Mouse (Mus musculus) intestine, embryonic 15.5 days (tissue): ENCODE measurements around the gene Mtmr10. TPM values are rescaled to one million over a fixed set of nuclear protein-coding genes. Genes with fewer than 3 reads are reported as not detected.
A peak's percentile ranks its signal among the peaks of the same experiment; 100 is the strongest.

ENCODE experiments used
- ATAC-seq: fragments of 200-750 bp; cut with Nextera tagmentation; 2 replicates; pipeline ENCODE4 v1.8.0; 2017; ENCODE audit warnings: moderate TSS enrichment, moderate library complexity
- H3K27ac ChIP-seq: fragments of 300-500 bp; sonication (generic); 2 replicates; pipeline ENCODE4 v1.5.1; 2015; ENCODE audit warnings: mild to moderate bottlenecking, inconsistent platforms
- H3K27me3 ChIP-seq: fragments of 300-500 bp; sonication (generic); replicated peaks from 2 replicates; pipeline ENCODE4 v1.6.1; 2015; ENCODE audit warnings: inconsistent platforms
- H3K36me3 ChIP-seq: fragments of 300-500 bp; sonication (generic); 2 replicates; pipeline ENCODE4 v1.6.1; 2015; ENCODE audit warnings: inconsistent platforms
- H3K4me1 ChIP-seq: fragments of 300-500 bp; sonication (generic); replicated peaks from 2 replicates; pipeline ENCODE4 v1.6.1; 2015; ENCODE audit warnings: inconsistent platforms
- H3K4me2 ChIP-seq: fragments of 300-500 bp; sonication (generic); replicated peaks from 2 replicates; pipeline ENCODE4 v1.6.1; 2015; ENCODE audit warnings: mild to moderate bottlenecking, inconsistent platforms
- H3K4me3 ChIP-seq: fragments of 300-500 bp; sonication (generic); replicated peaks from 2 replicates; pipeline ENCODE4 v1.5.1; 2015; ENCODE audit warnings: inconsistent platforms
- H3K9ac ChIP-seq: fragments of 300-500 bp; sonication (generic); 2 replicates; pipeline ENCODE4 v1.6.1; 2015; ENCODE audit warnings: inconsistent platforms
- H3K9me3 ChIP-seq: fragments of 300-500 bp; sonication (generic); 2 replicates; pipeline ENCODE4 v1.6.1; 2016; ENCODE audit warnings: inconsistent platforms
- WGBS: fragments of 180-500 bp; shearing (Covaris S2); methylation state at CpG from one replicate; pipeline ENCODE4 v1.1.7; 2015; 5-methylcytosine and 5-hydroxymethylcytosine counted together
- polyA plus RNA-seq: library from polyadenylated mRNA; unstranded; fragments of >200 nt; fragmentation: Nextera tagmentation; extraction: Ambion mirVana; gene quantifications from 2 replicates; pipeline ENCODE4 v1.2.1, GENCODE M21; 2015

Gene Mtmr10
- polyA plus RNA-seq, 1 experiment from 2014 or later, result 6.6 TPM

DNA sequence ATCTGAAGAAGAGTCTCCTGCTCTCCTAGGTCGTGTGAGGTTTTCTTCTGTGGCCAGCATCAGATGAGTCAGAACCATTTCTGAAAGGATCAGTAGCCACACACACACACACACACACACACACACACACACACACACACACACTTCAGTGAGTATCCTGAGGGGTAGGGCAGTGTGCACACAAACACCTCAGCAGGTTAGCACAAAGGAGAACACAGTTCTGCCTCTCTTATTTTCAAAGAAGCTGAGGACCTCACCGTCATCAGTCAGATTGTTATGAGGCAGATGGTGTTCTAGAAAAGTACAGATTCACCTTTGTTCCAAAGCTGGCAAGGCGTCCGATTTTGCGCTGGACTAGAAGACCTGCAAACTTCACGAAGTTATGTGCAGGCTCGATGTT is 22.8 kb downstream of the Mtmr10 start:
- no peak for ATAC-seq
- Histone ChIP-seq H3K4me2 (no peak overlapping the region), H3K9me3 (no peaks in the 10 kb centered on the region), H3K27ac (no peak overlapping the region), H3K4me1 (no peaks in the 10 kb centered on the region), H3K9ac (no peak overlapping the region), H3K36me3 (no peaks in the 10 kb centered on the region), H3K4me3 (no peak overlapping the region), H3K27me3 (no peaks in the 10 kb centered on the region)
- WGBS, result 84% methylated on average over 7 of the region's 7 CpGs

GRCm38 (mm10) chr7:64310756-64311155 is 23.3 kb downstream of the Mtmr10 start:
- no peak overlapping the region for H3K9ac ChIP-seq
- no peaks in the 10 kb centered on the region for H3K9me3 ChIP-seq
- H3K4me3 ChIP-seq, result no peak overlapping the region
- H3K4me2 ChIP-seq, result no peak overlapping the region
- H3K27ac ChIP-seq, result no peak overlapping the region
- no peak for ATAC-seq
- H3K4me1 ChIP-seq, result no peaks in the 10 kb centered on the region
- 54% methylated on average over 2 of the region's 2 CpGs for WGBS
- H3K27me3 ChIP-seq, result no peaks in the 10 kb centered on the region
- H3K36me3 ChIP-seq, result no peaks in the 10 kb centered on the region

GRCm38 (mm10) chr7:64312811-64313210 is 25.4 kb downstream of the Mtmr10 start:
- ATAC-seq, result peak; percentile 92
- Histone ChIP-seq H3K4me2 (no peak overlapping the region), H3K27me3 (no peaks in the 10 kb centered on the region), H3K4me1 (no peaks in the 10 kb centered on the region), H3K9me3 (no peaks in the 10 kb centered on the region), H3K4me3 (no peak overlapping the region), H3K9ac (no peak overlapping the region), H3K36me3 (no peaks in the 10 kb centered on the region), H3K27ac (no peak overlapping the region)
- WGBS, result 65% methylated on average over 7 of the region's 7 CpGs

GRCm38 (mm10) chr7:64321125-64321524 is 33.7 kb downstream of the Mtmr10 start:
- Histone ChIP-seq H3K9ac (no peak overlapping the region), H3K27me3 (no peaks in the 10 kb centered on the region), H3K4me2 (no peak overlapping the region), H3K4me1 (no peaks in the 10 kb centered on the region), H3K27ac (no peak overlapping the region), H3K36me3 (0 out of 2 replicates have a peak, but pooled peaks cover 7% of the 10 kb centered on the region), H3K4me3 (no peak overlapping the region), H3K9me3 (no peaks in the 10 kb centered on the region)
- WGBS, result 87% methylated on average over 5 of the region's 5 CpGs
- ATAC-seq, result no peak

GRCm38 (mm10) chr7:64321658-64322057 is 34.2 kb downstream of the Mtmr10 start:
- H3K4me3 ChIP-seq, result no peak overlapping the region
- H3K27me3 ChIP-seq, result no peaks in the 10 kb centered on the region
- WGBS, result 83% methylated on average over 4 of the region's 4 CpGs
- no peaks in the 10 kb centered on the region for H3K9me3 ChIP-seq
- H3K4me2 ChIP-seq, result no peak overlapping the region
- ATAC-seq, result no peak
- no peak overlapping the region for H3K9ac ChIP-seq
- no peak overlapping the region for H3K27ac ChIP-seq
- H3K36me3 ChIP-seq, result 0 out of 2 replicates have a peak, but pooled peaks cover 7% of the 10 kb centered on the region
- H3K4me1 ChIP-seq, result no peaks in the 10 kb centered on the region

DNA sequence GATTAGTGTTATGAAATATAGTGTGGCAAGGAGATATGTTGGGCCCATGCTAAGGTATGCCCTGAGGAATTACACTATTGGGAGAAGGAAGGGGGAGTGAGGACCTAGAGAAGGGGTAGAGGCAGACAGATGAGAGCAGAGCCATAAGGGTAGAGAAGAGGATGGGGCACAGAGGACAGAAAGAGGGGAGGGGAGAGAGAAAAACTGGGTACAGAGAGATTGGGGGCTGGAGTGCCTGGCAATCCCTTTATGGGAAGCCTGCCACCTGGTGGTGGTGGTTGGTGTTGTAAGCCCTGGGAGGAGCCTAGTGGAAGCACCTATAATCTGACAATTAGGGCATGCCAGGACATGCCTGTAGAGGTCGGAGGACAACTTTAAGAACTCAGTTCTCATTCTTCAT is 39.4 kb downstream of the Mtmr10 start:
- Histone ChIP-seq H3K9ac (no peak overlapping the region), H3K9me3 (no peaks in the 10 kb centered on the region), H3K27me3 (no peaks in the 10 kb centered on the region), H3K4me2 (no peak overlapping the region), H3K4me1 (no peaks in the 10 kb centered on the region), H3K27ac (no peak overlapping the region), H3K4me3 (no peak overlapping the region), H3K36me3 (no peaks in the 10 kb centered on the region)
- WGBS, result 11% methylated on average over 1 of the region's 1 CpGs
- peak; percentile 58; the same call in 1 of the 2 replicates for ATAC-seq

- Histone ChIP-seq H3K4me2 (no peak overlapping the region), H3K4me1 (no peaks in the 10 kb centered on the region), H3K36me3 (no peaks in the 10 kb centered on the region), H3K27me3 (no peaks in the 10 kb centered on the region), H3K4me3 (no peak overlapping the region), H3K27ac (no peak overlapping the region), H3K9ac (no peak overlapping the region), H3K9me3 (no peaks in the 10 kb centered on the region)
- WGBS, result 89% methylated on average over 4 of the region's 4 CpGs
- ATAC-seq, result no peak
Observed at GRCm38 (mm10) chr7:64327486-64327885, 40.0 kb downstream of the Mtmr10 start.

GRCm38 (mm10) chr7:64331309-64331708 is 43.9 kb downstream of the Mtmr10 start:
- Histone ChIP-seq H3K27ac (no peak overlapping the region), H3K9me3 (no peaks in the 10 kb centered on the region), H3K36me3 (no peaks in the 10 kb centered on the region), H3K27me3 (no peaks in the 10 kb centered on the region), H3K4me3 (no peak overlapping the region), H3K4me1 (no peaks in the 10 kb centered on the region), H3K4me2 (no peak overlapping the region), H3K9ac (no peak overlapping the region)
- no peak for ATAC-seq
- 86% methylated on average over 3 of the region's 3 CpGs for WGBS

DNA sequence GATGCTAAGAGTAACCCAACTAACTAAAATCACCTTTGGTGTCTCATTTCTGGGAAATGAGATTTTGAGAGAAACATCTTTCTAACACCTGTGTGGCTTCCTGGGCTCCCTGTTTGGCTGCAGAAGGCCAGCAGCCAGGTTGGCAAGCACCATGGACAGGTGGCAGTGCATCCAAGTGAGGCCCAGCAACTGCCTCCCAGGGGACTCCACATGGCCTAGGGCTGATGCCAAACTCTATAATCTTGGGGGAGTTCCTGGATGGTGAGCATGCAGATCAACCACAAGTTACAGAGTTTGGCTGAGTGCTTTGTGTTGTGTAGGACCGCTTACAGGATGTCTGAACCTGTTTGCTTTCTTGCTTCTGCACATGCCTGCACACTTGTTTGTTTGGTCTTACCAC is 45.2 kb downstream of the Mtmr10 start:
- no peaks in the 10 kb centered on the region for H3K4me1 ChIP-seq
- H3K4me3 ChIP-seq, result no peak overlapping the region
- H3K4me2 ChIP-seq, result no peak overlapping the region
- no peak for ATAC-seq
- H3K9ac ChIP-seq, result no peak overlapping the region
- WGBS, result 93% methylated on average over 1 of the region's 1 CpGs
- no peaks in the 10 kb centered on the region for H3K9me3 ChIP-seq
- H3K36me3 ChIP-seq, result no peaks in the 10 kb centered on the region
- H3K27ac ChIP-seq, result no peak overlapping the region
- H3K27me3 ChIP-seq, result no peaks in the 10 kb centered on the region

DNA sequence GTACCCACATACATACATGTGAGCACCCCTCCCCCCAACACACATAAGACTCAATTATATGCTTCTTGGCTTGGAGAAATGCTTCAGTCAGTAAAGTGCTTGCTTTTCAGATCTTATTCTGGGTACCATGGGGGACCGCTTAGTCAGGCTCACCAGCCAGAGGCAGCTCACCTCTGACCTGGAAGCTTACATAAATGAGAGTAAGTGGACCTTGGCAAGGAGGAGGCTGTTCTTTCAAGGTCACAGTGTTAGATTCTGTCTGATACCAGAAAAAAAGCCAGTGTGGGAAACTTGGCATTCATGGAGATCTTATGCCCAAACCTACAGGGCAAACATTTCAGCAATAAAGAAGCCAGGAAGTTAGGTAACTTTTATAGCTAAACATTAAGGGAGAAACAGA is 60.4 kb downstream of the Mtmr10 start:
- 93% methylated on average over 1 of the region's 1 CpGs for WGBS
- Histone ChIP-seq H3K27me3 (no peaks in the 10 kb centered on the region), H3K4me2 (no peak overlapping the region), H3K27ac (no peak overlapping the region), H3K4me3 (no peak overlapping the region), H3K9me3 (no peaks in the 10 kb centered on the region), H3K9ac (no peak overlapping the region), H3K4me1 (no peaks in the 10 kb centered on the region), H3K36me3 (peaks cover 5% of the 10 kb centered on the region; the same call in 1 of the 2 replicates)
- no peak for ATAC-seq

- H3K4me2 ChIP-seq, result no peak overlapping the region
- 86% methylated on average over 15 of the region's 15 CpGs for WGBS
- H3K36me3 ChIP-seq, result peaks cover 5% of the 10 kb centered on the region; the same call in 1 of the 2 replicates
- no peaks in the 10 kb centered on the region for H3K27me3 ChIP-seq
- H3K9me3 ChIP-seq, result no peaks in the 10 kb centered on the region
- ATAC-seq, result no peak
- H3K27ac ChIP-seq, result no peak overlapping the region
- no peak overlapping the region for H3K9ac ChIP-seq
- H3K4me1 ChIP-seq, result no peaks in the 10 kb centered on the region
- no peak overlapping the region for H3K4me3 ChIP-seq
Observed at GRCm38 (mm10) chr7:64349147-64349861, 61.9 kb downstream of the Mtmr10 start.

GRCm38 (mm10) chr7:64351087-64351486 is 63.6 kb downstream of the Mtmr10 start:
- Histone ChIP-seq H3K36me3 (peaks cover 5% of the 10 kb centered on the region; the same call in 1 of the 2 replicates), H3K4me2 (no peak overlapping the region)
- WGBS, result 88% methylated on average over 4 of the region's 4 CpGs

DNA sequence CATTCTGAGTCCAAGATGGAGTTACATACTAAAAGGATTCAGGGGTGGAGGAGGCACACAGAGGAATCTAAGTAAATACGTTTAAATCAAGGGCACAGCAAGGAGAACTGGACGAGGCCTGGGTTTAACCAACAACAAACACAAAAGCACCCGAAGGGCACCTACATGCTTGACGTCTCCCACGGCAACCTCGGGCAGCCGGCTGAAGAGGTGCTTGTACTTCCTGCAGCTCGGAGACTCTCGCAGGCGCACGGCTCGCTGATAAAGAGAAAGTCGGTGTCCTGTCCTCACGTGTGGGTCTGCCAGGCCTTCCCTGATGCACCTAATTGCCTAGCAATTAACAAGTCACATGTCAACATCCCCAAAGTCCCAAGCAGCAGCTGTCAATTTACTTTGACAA is 66.8 kb downstream of the Mtmr10 start:
- H3K4me3 ChIP-seq, result no peak overlapping the region
- no peaks in the 10 kb centered on the region for H3K4me1 ChIP-seq
- H3K4me2 ChIP-seq, result no peak overlapping the region
- WGBS, result 73% methylated on average over 14 of the region's 14 CpGs
- no peak overlapping the region for H3K9ac ChIP-seq
- H3K36me3 ChIP-seq, result peaks cover 14% of the 10 kb centered on the region
- no peak for ATAC-seq
- no peak overlapping the region for H3K27ac ChIP-seq
- H3K9me3 ChIP-seq, result no peaks in the 10 kb centered on the region
- no peaks in the 10 kb centered on the region for H3K27me3 ChIP-seq

More at GRCm38 (mm10) chr7:64351087-64351486, 63.6 kb downstream of the Mtmr10 start:
- Histone ChIP-seq H3K4me3 (no peak overlapping the region), H3K9me3 (no peaks in the 10 kb centered on the region), H3K9ac (no peak overlapping the region), H3K27ac (no peak overlapping the region), H3K27me3 (no peaks in the 10 kb centered on the region), H3K4me1 (no peaks in the 10 kb centered on the region)
- ATAC-seq, result no peak
